13 mouse cellular contexts compared by ENCODE assay signal in the genomic region with DNA sequence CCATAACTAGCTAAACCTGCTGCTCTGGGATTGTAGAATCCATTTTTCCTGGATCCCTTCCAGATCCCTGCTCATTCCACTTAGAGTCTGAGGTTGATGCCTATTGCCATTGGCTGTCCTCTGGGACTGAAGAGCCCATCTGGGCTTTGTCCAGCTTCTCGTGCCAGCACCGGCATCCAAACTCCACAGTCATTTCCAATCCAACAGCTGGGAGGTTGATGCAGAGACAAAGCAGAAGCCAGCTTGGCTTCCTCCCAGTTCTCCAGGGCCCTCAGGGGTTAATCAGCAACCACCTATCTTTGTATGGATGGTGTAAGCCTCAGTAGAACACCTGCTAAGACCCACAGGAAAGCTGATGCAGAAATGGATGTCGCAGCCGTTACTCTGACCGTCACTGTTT.
DNase-seq lines count a peak whose midpoint lies in the region; ATAC-seq and TF ChIP-seq lines count a peak whose summit lies in the region.
"Had no signal": no experiment of that assay in that cellular context is flagged by ENCODE, and none has a peak within 500 bp of the region (broad histone marks: within the 10 kb centered on the region; RNA-seq: fewer than 3 reads in every experiment).

No protein-coding gene starts in this region.

- TF ChIP-seq POLR2A in limb, embryonic 14.5 days (IDR thresholded peaks at IDR 0.05; ENCODE audit: borderline replicate concordance, extremely low read depth, insufficient read depth, insufficient read length) = no peak

- H3K4me3 ChIP-seq in gastrocnemius, adult 2 months = no peak overlapping the region
- H3K4me3 ChIP-seq in limb, embryonic 14.5 days (replicated peaks; ENCODE audit: low read length) = no peak overlapping the region
- no peak overlapping the region for H3K4me3 ChIP-seq in limb, embryonic 10.5 days
- H3K4me3 ChIP-seq in embryonic facial prominence, embryonic 14.5 days (ENCODE audit: low read depth, low read length) = no peak overlapping the region
- H3K4me3 ChIP-seq in hindbrain, postnatal 0 days (ENCODE audit: low read length) = no peak overlapping the region
- H3K4me3 ChIP-seq: myocyte had no signal

- no peak for DNase-seq in gastrocnemius, adult 2 months
- no peak for DNase-seq in gastrocnemius, postnatal 36 days
- peak; percentile 56 for DNase-seq in limb, embryonic 14.5 days (ENCODE audit: low spot score)
- no peak for DNase-seq in limb, embryonic 10.5 days (ENCODE audit: low spot score)
- DNase-seq in embryonic facial prominence, embryonic 14.5 days (ENCODE audit: low spot score) = peak; percentile 77
- peak; percentile 80 for DNase-seq in hindbrain, postnatal 0 days (ENCODE audit: low spot score)
- DNase-seq in testis, postnatal 14 days (ENCODE audit: low spot score) = no peak
- no peak for DNase-seq in right cerebral cortex, adult 18-20 months
- DNase-seq: cerebellum, adult 9-10 months had no signal

- intact Hi-C loops in gastrocnemius, adult 2 months (cut with DNase I) = no loop called here
- intact Hi-C loops in gastrocnemius, postnatal 36 days (cut with DNase I) = no loop called here

- H3K9ac ChIP-seq in limb, embryonic 14.5 days (ENCODE audit: low read depth, low read length, severe bottlenecking) = no peak overlapping the region
- no peak overlapping the region for H3K9ac ChIP-seq in embryonic facial prominence, embryonic 14.5 days (ENCODE audit: low read depth, low read length)
- H3K9ac ChIP-seq in hindbrain, postnatal 0 days (replicated peaks; ENCODE audit: low read length) = no peak overlapping the region

- H3K4me1 ChIP-seq in limb, embryonic 14.5 days (ENCODE audit: control insufficient read depth, insufficient read depth, low read length) = peaks cover 21% of the 10 kb centered on the region
- H3K4me1 ChIP-seq in limb, embryonic 10.5 days = peaks cover 42% of the 10 kb centered on the region
- peaks cover 30% of the 10 kb centered on the region for H3K4me1 ChIP-seq in embryonic facial prominence, embryonic 14.5 days (ENCODE audit: control insufficient read depth, insufficient read depth, low read length)
- 0 out of 2 replicates have a peak, but pooled peaks cover 5% of the 10 kb centered on the region for H3K4me1 ChIP-seq in hindbrain, postnatal 0 days (ENCODE audit: insufficient read depth, low read length)

- no peak for ATAC-seq in limb, embryonic 14.5 days (ENCODE audit: low FRiP score, low read depth)
- ATAC-seq in embryonic facial prominence, embryonic 14.5 days (ENCODE audit: low read depth) = peak; percentile 75
- peak; percentile 82 for ATAC-seq in hindbrain, postnatal 0 days
- ATAC-seq: activated CD4-positive, CD25-positive, alpha-beta regulatory T cell, adult 4 months had no signal

- WGBS in limb, embryonic 14.5 days = 87% methylated on average over 5 of the region's 5 CpGs
- 95% methylated on average over 5 of the region's 5 CpGs for WGBS in limb, embryonic 10.5 days
- 62% methylated on average over 5 of the region's 5 CpGs for WGBS in embryonic facial prominence, embryonic 14.5 days
- 45% methylated on average over 5 of the region's 5 CpGs for WGBS in hindbrain, postnatal 0 days

- peak overlapping the region; percentile 16; the same call in 1 of the 2 replicates for H3K27ac ChIP-seq in gastrocnemius, adult 2 months
- H3K27ac ChIP-seq in limb, embryonic 14.5 days (replicated peaks; ENCODE audit: low read depth, low read length) = no peak overlapping the region
- H3K27ac ChIP-seq in limb, embryonic 10.5 days = no peak overlapping the region
- 0 out of 2 replicates have a peak overlapping the region, but pooled peaks have one; percentile 16 for H3K27ac ChIP-seq in embryonic facial prominence, embryonic 14.5 days (replicated peaks; ENCODE audit: low read depth, low read length)
- H3K27ac ChIP-seq in hindbrain, postnatal 0 days = no peak overlapping the region
- H3K27ac ChIP-seq: kidney, postnatal 0 days had no signal

- H3K36me3 ChIP-seq in limb, embryonic 14.5 days (ENCODE audit: control insufficient read depth, insufficient read depth, low read length) = no peaks in the 10 kb centered on the region
- no peaks in the 10 kb centered on the region for H3K36me3 ChIP-seq in limb, embryonic 10.5 days
- no peaks in the 10 kb centered on the region for H3K36me3 ChIP-seq in embryonic facial prominence, embryonic 14.5 days (ENCODE audit: control insufficient read depth, insufficient read depth, low read length)
- H3K36me3 ChIP-seq in hindbrain, postnatal 0 days (ENCODE audit: insufficient read depth, low read length) = no peaks in the 10 kb centered on the region

- H3K4me2 ChIP-seq in limb, embryonic 14.5 days (replicated peaks; ENCODE audit: low read depth, low read length, severe bottlenecking) = no peak overlapping the region
- H3K4me2 ChIP-seq in embryonic facial prominence, embryonic 14.5 days (ENCODE audit: low read depth, low read length) = 0 out of 2 replicates have a peak overlapping the region, but pooled peaks have one; percentile 1
- no peak overlapping the region for H3K4me2 ChIP-seq in hindbrain, postnatal 0 days (ENCODE audit: low read depth, low read length)
- H3K4me2 ChIP-seq: liver, embryonic 11.5 days had no signal

- H3K27me3 ChIP-seq in limb, embryonic 14.5 days (ENCODE audit: control insufficient read depth, insufficient read depth, low read length) = no peaks in the 10 kb centered on the region
- no peaks in the 10 kb centered on the region for H3K27me3 ChIP-seq in limb, embryonic 10.5 days (ENCODE audit: low read depth, poor library complexity, severe bottlenecking)
- H3K27me3 ChIP-seq in embryonic facial prominence, embryonic 14.5 days (replicated peaks; ENCODE audit: control insufficient read depth, insufficient read depth, low read length) = no peaks in the 10 kb centered on the region
- no peaks in the 10 kb centered on the region for H3K27me3 ChIP-seq in hindbrain, postnatal 0 days (ENCODE audit: insufficient read depth, low read length)

- no peak for TF ChIP-seq CTCF in gastrocnemius, adult 2 months (IDR thresholded peaks at IDR 0.05)
- no peak for TF ChIP-seq CTCF in hindbrain, postnatal 0 days (IDR thresholded peaks at IDR 0.05; ENCODE audit: low read depth)

- H3K9me3 ChIP-seq in limb, embryonic 14.5 days (ENCODE audit: control insufficient read depth, low read length) = no peaks in the 10 kb centered on the region
- H3K9me3 ChIP-seq in limb, embryonic 10.5 days (replicated peaks) = no peaks in the 10 kb centered on the region
- H3K9me3 ChIP-seq in embryonic facial prominence, embryonic 14.5 days (ENCODE audit: control insufficient read depth, low read length) = no peaks in the 10 kb centered on the region
- no peaks in the 10 kb centered on the region for H3K9me3 ChIP-seq in hindbrain, postnatal 0 days (ENCODE audit: low read length)

Comparison
In these comparisons a context has a peak if more than half of its experiments do, and no peak if none do; other contexts are left out.
1. DNase-seq: peak in limb, embryonic 14.5 days (single experiment), embryonic facial prominence, embryonic 14.5 days (single experiment) and hindbrain, postnatal 0 days (single experiment); none in gastrocnemius, adult 2 months (single experiment), gastrocnemius, postnatal 36 days (0 of 2), limb, embryonic 10.5 days (single experiment), testis, postnatal 14 days (single experiment) and right cerebral cortex, adult 18-20 months (single experiment).
2. H3K27ac ChIP-seq: peak in gastrocnemius, adult 2 months (single experiment) and embryonic facial prominence, embryonic 14.5 days (single experiment); none in limb, embryonic 14.5 days (single experiment), limb, embryonic 10.5 days (single experiment) and hindbrain, postnatal 0 days (single experiment).